Mouse (Mus musculus) thymus, postnatal 4 days (tissue): ENCODE measurements around the gene Oxa1l.

ENCODE experiments used
- DNase-seq: peaks from one replicate; pipeline ENCODE4 v3.0.0; 2021

Oxa1l gene

GRCm38 (mm10) chr14:54412000-54412576 is 51.5 kb downstream of the Oxa1l start:
- no peak for DNase-seq

GRCm38 (mm10) chr14:54412629-54413170 is 52.1 kb downstream of the Oxa1l start:
- peak; percentile 49 for DNase-seq

GRCm38 (mm10) chr14:54413877-54414700 is 53.5 kb downstream of the Oxa1l start:
- peak; percentile 48 for DNase-seq

- DNase-seq: no peak
Measured at GRCm38 (mm10) chr14:54415241-54416020, 54.8 kb downstream of the Oxa1l start.

GRCm38 (mm10) chr14:54416229-54416775 is 55.7 kb downstream of the Oxa1l start:
- no peak for DNase-seq

GRCm38 (mm10) chr14:54416830-54417229 is 56.2 kb downstream of the Oxa1l start:
- DNase-seq: no peak

- DNase-seq: no peak
Measured at GRCm38 (mm10) chr14:54417623-54418081, 57.0 kb downstream of the Oxa1l start, which contains the start of gene Slc7a7. TSS of gene Slc7a7 (minus strand) at chr14:54417780.
